Mouse (Mus musculus) spleen, postnatal 10 days (tissue): ENCODE results near the gene Tmed1.
A peak's percentile ranks its signal among the peaks of the same experiment; 100 is the strongest.
"Not testable (repeated sequence)": the region's sequence is repeated elsewhere in the genome, so short reads cannot be mapped to it uniquely, and the experiment has no call there.

Source experiments
- DNase-seq, 2 experiments: peaks; one replicate each; pipeline ENCODE4 v3.0.0; 2021 to 2022; ENCODE audit warnings: low spot score in 2 of 2

Gene Tmed1

DNA sequence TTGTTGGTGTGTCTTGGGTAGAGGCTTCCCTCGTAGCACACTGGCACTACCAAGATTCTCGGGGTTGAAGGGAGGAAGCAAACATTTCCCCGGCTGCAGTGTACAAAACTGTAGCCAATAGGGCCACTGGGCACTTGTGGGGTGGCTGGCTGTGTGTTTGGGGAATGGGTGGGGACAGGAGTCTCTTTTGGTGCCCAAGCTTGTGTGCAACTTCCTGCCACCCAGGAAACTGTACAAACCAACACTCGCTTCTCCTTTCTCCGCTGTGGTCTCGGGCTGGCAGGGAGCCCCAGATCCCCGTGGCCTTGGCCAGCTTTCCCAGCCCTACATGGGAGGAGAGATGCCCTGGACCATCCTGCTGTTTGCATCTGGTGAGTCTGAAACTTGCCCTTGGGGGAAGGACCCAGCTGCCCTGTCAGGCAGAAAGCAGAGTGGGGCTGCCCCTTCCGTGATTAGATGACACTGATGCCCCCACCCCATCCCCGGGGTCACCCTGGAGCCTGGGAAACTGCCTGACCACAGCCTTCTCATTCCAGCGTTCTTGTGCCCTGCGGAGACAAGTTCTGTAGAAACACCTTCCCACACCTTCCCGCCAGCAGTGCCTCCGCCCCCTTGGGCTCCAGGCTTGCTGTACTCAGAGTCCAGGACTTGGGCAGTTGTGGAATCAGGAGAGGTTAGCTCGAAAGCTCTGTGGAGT, 16.0 kb upstream of the Tmed1 start, which contains the start of gene AB124611:
TSS of gene AB124611 (plus strand) at position 240 of the 697 bp plus-strand sequence.
- DNase-seq = peak; percentile 44 to 67

GRCm38 (mm10) chr9:21525142-21525936, 15.3 kb upstream of the Tmed1 start:
- no peak for DNase-seq

- not testable (repeated sequence) for DNase-seq
These were observed 8.6 kb upstream of the Tmed1 start for GRCm38 (mm10) chr9:21518690-21519089.

GRCm38 (mm10) chr9:21517947-21518495, 8.0 kb upstream of the Tmed1 start:
- no peak for DNase-seq

DNA sequence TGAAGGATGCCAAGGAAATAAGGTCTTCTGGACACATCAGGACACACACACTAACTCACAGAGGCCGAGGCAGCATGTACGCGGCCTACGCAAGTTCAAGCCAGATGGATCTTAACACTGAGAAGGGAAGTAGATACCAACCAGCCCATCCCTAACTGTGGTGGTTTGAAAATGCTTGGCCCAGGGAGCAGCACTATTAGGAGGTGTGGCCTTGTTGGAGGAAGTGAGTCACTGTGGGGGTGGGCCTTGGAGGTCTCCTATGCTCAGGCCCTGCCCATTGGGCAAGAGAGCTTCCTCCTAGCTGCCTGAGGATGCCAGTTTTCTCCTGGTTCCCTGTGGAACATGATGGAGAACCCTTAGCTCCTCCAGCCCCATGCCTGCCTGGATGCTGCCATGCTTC, 3.4 kb upstream of the Tmed1 start:
- no peak for DNase-seq

DNA sequence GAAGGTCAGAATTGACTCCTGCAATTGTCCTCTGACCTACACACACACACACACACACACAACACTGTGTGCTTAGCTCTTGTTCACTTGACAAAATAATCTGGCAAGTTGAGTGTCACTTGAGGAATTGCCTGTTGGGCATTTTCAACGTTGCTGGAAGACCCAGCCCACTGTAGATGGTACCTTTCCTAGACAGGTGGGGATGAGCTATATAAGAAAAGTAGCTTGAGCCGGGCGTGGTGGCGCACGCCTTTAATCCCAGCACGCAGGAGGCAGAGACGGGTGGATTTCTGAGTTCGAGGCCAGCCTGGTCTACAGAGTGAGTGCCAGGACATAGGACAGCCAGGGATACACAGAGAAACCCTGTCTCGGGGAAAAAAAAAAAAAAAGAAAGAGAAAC, 1.0 kb upstream of the Tmed1 start:
- DNase-seq = no peak

GRCm38 (mm10) chr9:21510689-21511015, 600 bp upstream of the Tmed1 start:
- DNase-seq = no peak

- no peak for DNase-seq
These were observed 1.1 kb downstream of the Tmed1 start for GRCm38 (mm10) chr9:21508871-21509404.

- DNase-seq = no peak
These were observed 2.2 kb downstream of the Tmed1 start for GRCm38 (mm10) chr9:21507753-21508430.

GRCm38 (mm10) chr9:21505767-21506166, 4.3 kb downstream of the Tmed1 start:
- no peak for DNase-seq

DNA sequence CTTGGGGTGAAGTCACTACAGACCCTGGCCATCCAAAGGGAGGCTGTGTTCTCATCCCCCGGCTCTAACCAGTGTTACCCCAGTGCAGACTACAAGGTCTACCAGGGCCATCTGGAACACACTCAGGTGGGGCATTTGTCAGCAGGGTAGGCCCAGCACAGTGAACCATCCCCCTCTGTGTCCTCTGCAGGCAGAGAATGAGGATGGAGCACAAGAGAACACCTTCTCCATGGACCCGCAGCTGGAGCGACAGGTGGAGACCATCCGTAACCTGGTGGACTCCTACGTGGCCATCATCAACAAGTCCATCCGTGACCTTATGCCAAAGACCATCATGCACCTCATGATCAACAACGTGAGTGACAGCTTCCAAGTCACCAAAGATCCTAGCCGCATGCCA, 6.7 kb downstream of the Tmed1 start:
- DNase-seq = no peak

GRCm38 (mm10) chr9:21498284-21498902, 11.7 kb downstream of the Tmed1 start:
- no peak for DNase-seq

GRCm38 (mm10) chr9:21497664-21498063, 12.4 kb downstream of the Tmed1 start:
- DNase-seq = no peak

DNA sequence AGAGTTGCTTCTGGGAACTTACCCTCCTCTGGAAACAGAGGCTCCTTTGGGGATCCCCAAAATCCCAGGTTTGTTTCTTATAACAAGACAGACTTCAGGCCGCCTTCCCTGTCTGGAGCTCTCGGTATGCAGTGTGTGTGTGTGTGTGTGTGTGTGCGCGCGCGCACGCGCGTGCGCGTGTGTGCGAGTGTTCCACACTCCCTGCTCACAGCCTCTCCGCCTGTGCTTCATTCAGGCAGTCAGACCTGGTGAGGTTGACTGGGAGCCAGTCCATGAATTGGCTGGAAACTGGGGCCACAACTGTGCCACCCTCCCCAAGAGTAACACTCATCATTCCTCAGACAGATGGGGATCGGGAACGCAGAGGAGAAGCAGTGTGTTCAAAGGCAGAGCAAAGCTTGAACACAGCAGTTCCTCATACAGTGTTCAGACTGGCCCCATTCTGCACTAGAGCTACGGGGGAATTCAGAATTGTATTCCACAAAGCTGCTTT, 13.0 kb downstream of the Tmed1 start:
- no peak for DNase-seq

DNA sequence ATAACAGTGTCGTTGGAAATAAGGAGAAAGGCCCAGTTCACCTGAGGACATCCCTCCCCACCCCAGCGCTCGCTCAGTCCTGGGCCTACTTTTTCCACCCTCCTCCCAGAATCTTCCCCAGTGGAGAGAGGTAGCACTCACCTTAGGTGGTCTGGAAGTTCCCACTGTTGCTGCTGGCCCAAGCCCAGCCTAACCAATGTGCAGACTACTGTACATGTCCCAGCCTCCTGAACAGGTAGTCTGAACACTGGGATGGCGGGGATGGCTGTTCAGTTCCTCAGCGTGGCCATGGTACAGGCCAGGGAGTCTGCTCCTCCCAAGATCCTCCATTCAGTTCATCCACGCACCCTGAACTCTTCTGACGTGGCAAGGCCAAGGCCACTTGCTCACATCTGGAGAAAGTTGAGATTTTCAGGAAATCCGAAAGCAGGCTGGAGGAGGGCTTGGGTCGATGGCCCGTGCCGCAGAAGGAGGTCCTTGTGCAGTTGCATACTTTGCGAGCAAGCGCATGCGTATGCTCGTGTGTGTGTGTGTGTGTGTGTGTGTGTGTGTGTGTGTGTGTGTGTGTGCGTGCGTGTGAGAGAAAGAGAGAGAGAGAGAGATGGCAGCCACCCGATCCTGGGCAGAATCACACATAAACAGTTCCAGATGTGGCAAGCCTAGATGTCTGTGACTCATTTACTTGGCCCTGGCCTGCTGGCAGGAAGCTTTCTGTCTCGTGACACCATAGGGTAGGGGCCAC, 13.6 kb downstream of the Tmed1 start:
- no peak for DNase-seq

GRCm38 (mm10) chr9:21494726-21495125, 15.3 kb downstream of the Tmed1 start:
- no peak for DNase-seq

- no peak for DNase-seq
These were observed 16.1 kb downstream of the Tmed1 start for GRCm38 (mm10) chr9:21493907-21494306.

- DNase-seq = no peak
These were observed 19.4 kb downstream of the Tmed1 start for GRCm38 (mm10) chr9:21490696-21491095.

DNA sequence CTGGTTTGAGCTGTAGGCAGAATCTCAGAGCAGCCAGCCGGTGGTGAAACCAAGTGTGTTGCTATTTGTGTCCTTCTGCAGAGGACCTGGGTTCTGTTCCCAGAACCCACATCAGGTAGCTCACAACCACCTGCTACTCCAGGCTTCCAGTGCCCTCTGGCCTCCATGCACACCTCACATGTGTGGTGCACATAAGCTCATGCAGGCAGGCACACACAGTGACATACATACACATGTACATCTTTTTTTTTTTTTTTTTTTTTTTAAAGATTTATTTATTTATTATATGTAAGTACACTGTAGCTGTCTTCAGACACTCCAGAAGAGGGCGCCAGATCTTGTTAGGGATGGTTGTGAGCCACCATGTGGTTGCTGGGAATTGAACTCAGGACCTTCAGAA, 21.8 kb downstream of the Tmed1 start:
- DNase-seq = not testable (repeated sequence)

- DNase-seq = no peak
These were observed 26.0 kb downstream of the Tmed1 start for GRCm38 (mm10) chr9:21484065-21484464.

DNA sequence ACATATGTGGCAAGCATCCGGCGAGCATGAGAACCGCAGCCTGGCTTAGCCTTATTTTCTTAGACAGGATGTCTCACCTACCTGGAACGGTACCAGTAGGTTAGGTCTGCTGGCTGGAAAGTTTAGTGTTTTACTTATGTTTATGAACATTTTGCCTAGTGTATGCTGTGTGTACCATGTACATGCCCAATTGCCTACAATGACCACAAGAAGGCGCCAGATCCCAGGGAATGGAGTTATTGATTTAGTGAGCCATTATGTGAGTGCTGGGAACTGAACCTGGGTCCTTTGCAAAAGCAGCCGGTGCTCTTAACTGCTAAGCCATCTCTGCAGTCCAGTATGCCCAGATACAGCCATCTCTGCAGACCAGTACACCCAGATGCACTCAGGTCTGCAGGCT, 32.3 kb downstream of the Tmed1 start:
- no peak for DNase-seq
